8 mouse cellular contexts compared by ENCODE assay signal in genomic region chr2:3473891-3474290, GRCm38 (mm10). TPM values are rescaled to one million over a fixed set of nuclear protein-coding genes. Genes with fewer than 3 reads are reported as not detected.
A peak's percentile ranks its signal among the peaks of the same experiment; 100 is the strongest.
DNase-seq lines count a peak whose midpoint lies in the region; ATAC-seq and TF ChIP-seq lines count a peak whose summit lies in the region.

No protein-coding gene starts in this region.

- TF ChIP-seq CTCF in lung, embryonic 14.5 days (IDR thresholded peaks at IDR 0.05; ENCODE audit: low read depth) = no peak
- no peak for TF ChIP-seq CTCF in olfactory bulb, adult 2 months (IDR thresholded peaks at IDR 0.05; ENCODE audit: insufficient read depth, low read depth, low read length)

- no peaks in the 10 kb centered on the region for H3K27me3 ChIP-seq in lung, embryonic 14.5 days (ENCODE audit: insufficient read depth, low read length)
- H3K27me3 ChIP-seq in embryonic facial prominence, embryonic 11.5 days (ENCODE audit: control insufficient read depth, insufficient read depth, low read length) = no peaks in the 10 kb centered on the region
- H3K27me3 ChIP-seq in intestine, embryonic 16.5 days (replicated peaks; ENCODE audit: control insufficient read depth, insufficient read depth, low read length) = no peaks in the 10 kb centered on the region

- no peaks in the 10 kb centered on the region for H3K9me3 ChIP-seq in lung, embryonic 14.5 days (ENCODE audit: low read depth, low read length)
- H3K9me3 ChIP-seq in embryonic facial prominence, embryonic 11.5 days (replicated peaks; ENCODE audit: control insufficient read depth, low read length) = no peaks in the 10 kb centered on the region
- no peaks in the 10 kb centered on the region for H3K9me3 ChIP-seq in intestine, embryonic 16.5 days (ENCODE audit: control insufficient read depth, low read length)

- H3K4me3 ChIP-seq in lung, embryonic 14.5 days (ENCODE audit: low read depth, low read length) = peak overlapping the region; percentile 64
- H3K4me3 ChIP-seq in embryonic facial prominence, embryonic 11.5 days (ENCODE audit: low read depth, low read length) = peak overlapping the region; percentile 71
- H3K4me3 ChIP-seq in intestine, embryonic 16.5 days (ENCODE audit: low read length) = peak overlapping the region; percentile 79
- peak overlapping the region; percentile 80 for H3K4me3 ChIP-seq in olfactory bulb, adult 2 months (ENCODE audit: insufficient read depth, low read depth, low read length)

- peak overlapping the region; percentile 68 for H3K4me2 ChIP-seq in lung, embryonic 14.5 days
- peak overlapping the region; percentile 36 for H3K4me2 ChIP-seq in embryonic facial prominence, embryonic 11.5 days (ENCODE audit: low read depth, low read length)
- peak overlapping the region; percentile 83 for H3K4me2 ChIP-seq in intestine, embryonic 16.5 days (ENCODE audit: low read depth, low read length)

- peak overlapping the region; percentile 76 for H3K9ac ChIP-seq in lung, embryonic 14.5 days
- H3K9ac ChIP-seq in embryonic facial prominence, embryonic 11.5 days (replicated peaks; ENCODE audit: low read length) = peak overlapping the region; percentile 78
- peak overlapping the region; percentile 84 for H3K9ac ChIP-seq in intestine, embryonic 16.5 days (ENCODE audit: low read depth, low read length)

- DNase-seq in lung, embryonic 14.5 days = peak; percentile 58
- DNase-seq in lung, postnatal 25 days (ENCODE audit: low spot score) = no peak
- DNase-seq in embryonic facial prominence, embryonic 11.5 days (ENCODE audit: low spot score) = peak; percentile 58
- DNase-seq in spleen, postnatal 14 days (ENCODE audit: low spot score in 2 of 2) = no peak
- DNase-seq in cerebellum, adult 11 months = no peak
- no peak for DNase-seq in cerebellum, postnatal 14 days

- ATAC-seq in lung, embryonic 14.5 days (ENCODE audit: insufficient read depth) = no peak
- no peak for ATAC-seq in embryonic facial prominence, embryonic 11.5 days (replicated peaks; ENCODE audit: insufficient number of reproducible peaks, low FRiP score, low TSS enrichment, low read depth)
- no peak for ATAC-seq in intestine, embryonic 16.5 days

- peaks cover 4% of the 10 kb centered on the region; the same call in 1 of the 2 replicates for H3K4me1 ChIP-seq in lung, embryonic 14.5 days (ENCODE audit: insufficient read depth)
- H3K4me1 ChIP-seq in embryonic facial prominence, embryonic 11.5 days (ENCODE audit: control insufficient read depth, insufficient read depth, low read length) = no peaks in the 10 kb centered on the region
- peaks cover 6% of the 10 kb centered on the region for H3K4me1 ChIP-seq in intestine, embryonic 16.5 days (ENCODE audit: control insufficient read depth, insufficient read depth, low read length)
- no peaks in the 10 kb centered on the region for H3K4me1 ChIP-seq in olfactory bulb, adult 2 months (ENCODE audit: control insufficient read depth, insufficient read depth, low read length)

- H3K36me3 ChIP-seq in lung, embryonic 14.5 days (ENCODE audit: insufficient read depth) = peaks cover 4% of the 10 kb centered on the region; the same call in 1 of the 2 replicates
- H3K36me3 ChIP-seq in embryonic facial prominence, embryonic 11.5 days (replicated peaks; ENCODE audit: control insufficient read depth, insufficient read depth, low read depth, low read length) = no peaks in the 10 kb centered on the region; the same call in 1 of the 2 replicates
- no peaks in the 10 kb centered on the region for H3K36me3 ChIP-seq in intestine, embryonic 16.5 days (ENCODE audit: control insufficient read depth, insufficient read depth, low read length)

- WGBS in lung, embryonic 14.5 days = 2% methylated on average over 12 of the region's 12 CpGs
- WGBS in embryonic facial prominence, embryonic 11.5 days = 1% methylated on average over 12 of the region's 12 CpGs
- WGBS in intestine, embryonic 16.5 days = under 1% methylated on average over 12 of the region's 12 CpGs
- WGBS in olfactory bulb, adult 2 months = under 1% methylated on average over 12 of the region's 12 CpGs

- no peak for TF ChIP-seq POLR2A in olfactory bulb, adult 2 months (IDR thresholded peaks at IDR 0.05; ENCODE audit: insufficient read depth, low read depth, low read length)

- peak overlapping the region; percentile 87 for H3K27ac ChIP-seq in lung, embryonic 14.5 days (ENCODE audit: low read depth)
- H3K27ac ChIP-seq in embryonic facial prominence, embryonic 11.5 days (replicated peaks; ENCODE audit: low read depth, low read length) = peak overlapping the region; percentile 84
- peak overlapping the region; percentile 85 for H3K27ac ChIP-seq in intestine, embryonic 16.5 days (ENCODE audit: low read length)
- no peak overlapping the region for H3K27ac ChIP-seq in olfactory bulb, adult 2 months (ENCODE audit: insufficient read depth, low read depth, low read length)

RNA-seq across cellular contexts. Expression of gene Suv39h2, which starts 0.9 kb away (rescaled TPM):
- polyA plus RNA-seq in lung, embryonic 14.5 days (2014; fragmentation: Nextera tagmentation; extraction: Ambion mirVana) = 24.3 and 25.0 TPM in 2 replicates
- polyA plus RNA-seq in embryonic facial prominence, embryonic 11.5 days (2014; fragmentation: Nextera tagmentation; extraction: Ambion mirVana) = 47.4 and 54.5 TPM in 2 replicates
- 6.8 and 8.3 TPM in 2 replicates for polyA plus RNA-seq in intestine, embryonic 16.5 days (2015; fragmentation: Nextera tagmentation; extraction: Ambion mirVana)
- not detected in 2 replicates for polyA plus RNA-seq in olfactory bulb, adult 2 months (2012; ENCODE audit: insufficient read depth, insufficient read length, low replicate concordance, missing spikeins)

RNA-seq across cellular contexts. Expression of gene Gm45902, which starts 38.7 kb away (rescaled TPM):
- 7.1 and 7.5 TPM in 2 replicates for polyA plus RNA-seq in lung, embryonic 14.5 days (2014; fragmentation: Nextera tagmentation; extraction: Ambion mirVana)
- 7.1 and 8.8 TPM in 2 replicates for polyA plus RNA-seq in embryonic facial prominence, embryonic 11.5 days (2014; fragmentation: Nextera tagmentation; extraction: Ambion mirVana)
- polyA plus RNA-seq in intestine, embryonic 16.5 days (2015; fragmentation: Nextera tagmentation; extraction: Ambion mirVana) = 2.8 TPM in 2 replicates
- not detected in 2 replicates for polyA plus RNA-seq in olfactory bulb, adult 2 months (2012; ENCODE audit: insufficient read depth, insufficient read length, low replicate concordance, missing spikeins)

RNA-seq across cellular contexts. Expression of gene Hspa14, which starts 38.7 kb away (rescaled TPM):
- polyA plus RNA-seq in lung, embryonic 14.5 days (2014; fragmentation: Nextera tagmentation; extraction: Ambion mirVana) = 128 TPM in 2 replicates
- 122 and 125 TPM in 2 replicates for polyA plus RNA-seq in embryonic facial prominence, embryonic 11.5 days (2014; fragmentation: Nextera tagmentation; extraction: Ambion mirVana)
- polyA plus RNA-seq in intestine, embryonic 16.5 days (2015; fragmentation: Nextera tagmentation; extraction: Ambion mirVana) = 85.3 and 96.4 TPM in 2 replicates
- not detected in 2 replicates for polyA plus RNA-seq in olfactory bulb, adult 2 months (2012; ENCODE audit: insufficient read depth, insufficient read length, low replicate concordance, missing spikeins)

RNA-seq across cellular contexts. Expression of gene Cdnf, which starts 38.9 kb away (rescaled TPM):
- polyA plus RNA-seq in lung, embryonic 14.5 days (2014; fragmentation: Nextera tagmentation; extraction: Ambion mirVana) = 0.33 TPM in 1 of 2 replicates, not detected in the other
- polyA plus RNA-seq in embryonic facial prominence, embryonic 11.5 days (2014; fragmentation: Nextera tagmentation; extraction: Ambion mirVana) = 0.36 TPM in 1 of 2 replicates, not detected in the other
- 0.17 and 0.32 TPM in 2 replicates for polyA plus RNA-seq in intestine, embryonic 16.5 days (2015; fragmentation: Nextera tagmentation; extraction: Ambion mirVana)
- polyA plus RNA-seq in olfactory bulb, adult 2 months (2012; ENCODE audit: insufficient read depth, insufficient read length, low replicate concordance, missing spikeins) = not detected in 2 replicates

RNA-seq across cellular contexts. Expression of gene Dclre1c, which starts 50.0 kb away (rescaled TPM):
- 5.8 and 5.9 TPM in 2 replicates for polyA plus RNA-seq in lung, embryonic 14.5 days (2014; fragmentation: Nextera tagmentation; extraction: Ambion mirVana)
- 5.8 and 5.9 TPM in 2 replicates for polyA plus RNA-seq in embryonic facial prominence, embryonic 11.5 days (2014; fragmentation: Nextera tagmentation; extraction: Ambion mirVana)
- polyA plus RNA-seq in intestine, embryonic 16.5 days (2015; fragmentation: Nextera tagmentation; extraction: Ambion mirVana) = 5.9 and 8.1 TPM in 2 replicates
- polyA plus RNA-seq in olfactory bulb, adult 2 months (2012; ENCODE audit: insufficient read depth, insufficient read length, low replicate concordance, missing spikeins) = not detected in 2 replicates

Comparison
In these comparisons a context has a peak if more than half of its experiments do, and no peak if none do; other contexts are left out.
1. DNase-seq: peak in lung, embryonic 14.5 days (single experiment) and embryonic facial prominence, embryonic 11.5 days (single experiment); none in lung, postnatal 25 days (single experiment), spleen, postnatal 14 days (0 of 2), cerebellum, adult 11 months (single experiment) and cerebellum, postnatal 14 days (0 of 2).
2. RNA of gene Hspa14, which starts 38.7 kb away (polyA plus RNA-seq): 128 TPM in lung, embryonic 14.5 days, 122 to 125 TPM in embryonic facial prominence, embryonic 11.5 days and 85.3 to 96.4 TPM in intestine, embryonic 16.5 days; not detected in olfactory bulb, adult 2 months; every median in the first group is over 10 times any median in the second.
3. Peak in every context shown above with its lines, with median percentiles within 50 percentile points of each other: H3K4me2 ChIP-seq, H3K4me3 ChIP-seq and H3K9ac ChIP-seq.